Mouse (Mus musculus) mammary gland, adult 2 months (tissue): Measurements from ENCODE around the gene Wfdc9. TPM values are rescaled to one million over a fixed set of nuclear protein-coding genes. Genes with fewer than 3 reads are reported as not detected.

Source experiments
- polyA plus RNA-seq: library from polyadenylated mRNA; depleted of rRNA; stranded (reverse); fragments of >200 nt; gene quantifications from 2 replicates; pipeline ENCODE4 v1.2.3, GENCODE M21; 2012; ENCODE audit warnings: low replicate concordance; rRNA removed

Wfdc9 gene
- polyA plus RNA-seq: not detected in 2 replicates

GRCm38 (mm10) chr2:164656483-164656882, at the start of gene Wfdc9:
Wfdc9 (minus strand) TSS chr2:164656583.

GRCm38 (mm10) chr2:164698201-164698600, 41.8 kb upstream of the Wfdc9 start, which contains the start of gene Spint4:
Spint4 (plus strand) TSS chr2:164698501.

GRCm38 (mm10) chr2:164684807-164685206, 28.4 kb upstream of the Wfdc9 start, which contains the start of gene Wfdc13:
Wfdc13 (plus strand) TSS chr2:164685107.

GRCm38 (mm10) chr2:164673987-164674386, 17.6 kb upstream of the Wfdc9 start, which contains the start of gene Wfdc11:
Wfdc11 (minus strand) TSS chr2:164674087.

GRCm38 (mm10) chr2:164655858-164656257, 525 bp downstream of the Wfdc9 start, which contains the start of gene Wfdc10:
Wfdc10 (plus strand) TSS chr2:164656046.

GRCm38 (mm10) chr2:164638696-164639095, 17.7 kb downstream of the Wfdc9 start, which contains the start of gene Wfdc16:
Wfdc16 (minus strand) TSS chr2:164638796.

GRCm38 (mm10) chr2:164613471-164613870, 42.9 kb downstream of the Wfdc9 start, which contains the start of the genes Wfdc6b and Wfdc8:
Wfdc6b (plus strand) TSS chr2:164613522.
Wfdc8 (minus strand) TSS chr2:164613626.

Other genes starting within 250 kb of the Wfdc9 start
- 46.1 and 52.4 TPM in 2 replicates for gene Sdc4, start 212.7 kb downstream of the Wfdc9 start, polyA plus RNA-seq
- gene Sys1, start 199.6 kb downstream of the Wfdc9 start, polyA plus RNA-seq: 117 and 254 TPM in 2 replicates
- gene Gm20458, start 195.6 kb downstream of the Wfdc9 start, polyA plus RNA-seq: 37.3 and 40.5 TPM in 2 replicates
- gene Trp53tg5, start 182.9 kb downstream of the Wfdc9 start, polyA plus RNA-seq: not detected in 2 replicates
- 16.8 and 38.2 TPM in 2 replicates for gene Dbndd2, start 170.5 kb downstream of the Wfdc9 start, polyA plus RNA-seq
- gene Pigt, start 159.1 kb downstream of the Wfdc9 start, polyA plus RNA-seq: 120 and 165 TPM in 2 replicates
- gene Wfdc2, start 94.2 kb downstream of the Wfdc9 start, polyA plus RNA-seq: 202 and 262 TPM in 2 replicates
- gene Spint3, start 83.1 kb downstream of the Wfdc9 start, polyA plus RNA-seq: not detected in 2 replicates
- not detected in 2 replicates for gene Wfdc6a, start 71.1 kb downstream of the Wfdc9 start, polyA plus RNA-seq
- not detected in 2 replicates for gene Eppin, start 63.0 kb downstream of the Wfdc9 start, polyA plus RNA-seq
- not detected in 2 replicates for gene Wfdc6b, start 43.1 kb downstream of the Wfdc9 start, polyA plus RNA-seq
- gene Wfdc8, start 43.0 kb downstream of the Wfdc9 start, polyA plus RNA-seq: not detected in 2 replicates
- gene Wfdc16, start 17.8 kb downstream of the Wfdc9 start, polyA plus RNA-seq: not detected in 2 replicates
- not detected in 2 replicates for gene Wfdc10, start 537 bp downstream of the Wfdc9 start, polyA plus RNA-seq
- gene Wfdc11, start 17.5 kb upstream of the Wfdc9 start, polyA plus RNA-seq: not detected in 2 replicates
- gene Wfdc13, start 28.5 kb upstream of the Wfdc9 start, polyA plus RNA-seq: not detected in 2 replicates
- gene Spint4, start 41.9 kb upstream of the Wfdc9 start, polyA plus RNA-seq: not detected in 2 replicates
- gene Spint5, start 58.7 kb upstream of the Wfdc9 start, polyA plus RNA-seq: not detected in 2 replicates
- gene Wfdc3, start 89.3 kb upstream of the Wfdc9 start, polyA plus RNA-seq: 0.87 and 2.8 TPM in 2 replicates
- gene Dnttip1, start 89.4 kb upstream of the Wfdc9 start, polyA plus RNA-seq: 13.4 and 63.8 TPM in 2 replicates
- 14.8 and 17.3 TPM in 2 replicates for gene Ube2c, start 113.3 kb upstream of the Wfdc9 start, polyA plus RNA-seq
- 2.1 and 1,412 TPM in 2 replicates for gene Tnnc2, start 123.4 kb upstream of the Wfdc9 start, polyA plus RNA-seq
- 32.9 and 57.5 TPM in 2 replicates for gene Snx21, start 129.2 kb upstream of the Wfdc9 start, polyA plus RNA-seq
- gene Acot8, start 148.3 kb upstream of the Wfdc9 start, polyA plus RNA-seq: 36.3 and 58.2 TPM in 2 replicates
- 2.7 and 4.5 TPM in 2 replicates for gene Zswim3, start 148.5 kb upstream of the Wfdc9 start, polyA plus RNA-seq
- gene Zswim1, start 166.1 kb upstream of the Wfdc9 start, polyA plus RNA-seq: 14.4 and 16.0 TPM in 2 replicates
- 0.22 TPM in 1 of 2 replicates, not detected in the other for gene Spata25, start 172.0 kb upstream of the Wfdc9 start, polyA plus RNA-seq
- gene Ctsa, start 176.3 kb upstream of the Wfdc9 start, polyA plus RNA-seq: 329 and 398 TPM in 2 replicates
- gene Neurl2, start 176.9 kb upstream of the Wfdc9 start, polyA plus RNA-seq: 11.2 and 17.7 TPM in 2 replicates
- 327 and 423 TPM in 2 replicates for gene Pltp, start 201.1 kb upstream of the Wfdc9 start, polyA plus RNA-seq
- gene Pcif1, start 222.7 kb upstream of the Wfdc9 start, polyA plus RNA-seq: 28.2 and 59.8 TPM in 2 replicates